Mouse (Mus musculus): ENCODE measurements around the gene Plekha1.

GRCm38 (mm10) chr7:130958551-130958950 is 93.0 kb downstream of the Plekha1 start:
- TF ChIP-seq CTCF (IDR thresholded peaks at IDR 0.05; ENCODE audit: control insufficient read depth, insufficient read depth, insufficient replicate concordance, low read depth, low read length) (no peak), POLR2A (IDR thresholded peaks at IDR 0.05; ENCODE audit: control insufficient read depth, low read depth, low read length) (no peak)
